Mouse (Mus musculus) limb, embryonic 11.5 days (tissue): ENCODE measurements around the gene Hoxc9. TPM values are rescaled to one million over a fixed set of nuclear protein-coding genes. Genes with fewer than 3 reads are reported as not detected.
A peak's percentile ranks its signal among the peaks of the same experiment; 100 is the strongest.

ENCODE experiments used
- ATAC-seq: fragments of 200-750 bp; cut with Nextera tagmentation; 2 replicates; pipeline ENCODE4 v1.8.0; 2017; ENCODE audit warnings: low read depth; ENCODE audit not compliant: insufficient number of reproducible peaks, low FRiP score, low TSS enrichment
- DNase-seq: peaks from one replicate; pipeline ENCODE4 v3.0.0-alpha.2; 2015; ENCODE audit warnings: low spot score
- H3K27ac ChIP-seq: fragments of 300-500 bp; sonication (generic); replicated peaks from 2 replicates; pipeline ENCODE4 v1.5.1; 2014; ENCODE audit warnings: low read depth, mild to moderate bottlenecking, low read length
- H3K27me3 ChIP-seq: fragments of 300-500 bp; sonication (generic); 2 replicates; pipeline ENCODE4 v1.6.1; 2014; ENCODE audit warnings: mild to moderate bottlenecking, low read length, mixed read lengths; ENCODE audit not compliant: control insufficient read depth, insufficient read depth
- H3K36me3 ChIP-seq: fragments of 300-500 bp; sonication (generic); 2 replicates; pipeline ENCODE4 v1.6.1; 2014; ENCODE audit warnings: mild to moderate bottlenecking, low read length, moderate library complexity, mixed read lengths; ENCODE audit not compliant: control insufficient read depth, insufficient read depth
- H3K4me1 ChIP-seq: fragments of 300-500 bp; sonication (generic); 2 replicates; pipeline ENCODE4 v1.6.1; 2014; ENCODE audit warnings: low read length, mixed read lengths; ENCODE audit not compliant: control insufficient read depth, insufficient read depth
- H3K4me2 ChIP-seq: fragments of 300-500 bp; sonication (generic); 2 replicates; pipeline ENCODE4 v1.6.1; 2014; ENCODE audit warnings: low read depth, mild to moderate bottlenecking, moderate library complexity; ENCODE audit not compliant: severe bottlenecking
- H3K4me3 ChIP-seq: fragments of 300-500 bp; sonication (generic); 2 replicates; pipeline ENCODE4 v1.5.1; 2014; ENCODE audit warnings: low read depth, low read length
- H3K9ac ChIP-seq: fragments of 300-500 bp; sonication (generic); 2 replicates; pipeline ENCODE4 v1.6.1; 2014; ENCODE audit warnings: mild to moderate bottlenecking, low read length
- H3K9me3 ChIP-seq: fragments of 300-500 bp; sonication (generic); 2 replicates; pipeline ENCODE4 v1.6.1; 2016; ENCODE audit warnings: low read length; ENCODE audit not compliant: control insufficient read depth
- WGBS: fragments of 180-500 bp; shearing (Covaris S2); extraction: QIAGEN DNeasy Blood & Tissue Kit; methylation state at CpG from one replicate; pipeline ENCODE4 v1.1.7; 2014; 5-methylcytosine and 5-hydroxymethylcytosine counted together
- polyA plus RNA-seq: library from polyadenylated mRNA; unstranded; fragments of >200 nt; fragmentation: Nextera tagmentation; extraction: Ambion mirVana; gene quantifications from 2 replicates; pipeline ENCODE4 v1.2.1, GENCODE M21; 2014

The Hoxc9 gene
- polyA plus RNA-seq, 1 experiment from 2014 or later, result 6.1 TPM

DNA sequence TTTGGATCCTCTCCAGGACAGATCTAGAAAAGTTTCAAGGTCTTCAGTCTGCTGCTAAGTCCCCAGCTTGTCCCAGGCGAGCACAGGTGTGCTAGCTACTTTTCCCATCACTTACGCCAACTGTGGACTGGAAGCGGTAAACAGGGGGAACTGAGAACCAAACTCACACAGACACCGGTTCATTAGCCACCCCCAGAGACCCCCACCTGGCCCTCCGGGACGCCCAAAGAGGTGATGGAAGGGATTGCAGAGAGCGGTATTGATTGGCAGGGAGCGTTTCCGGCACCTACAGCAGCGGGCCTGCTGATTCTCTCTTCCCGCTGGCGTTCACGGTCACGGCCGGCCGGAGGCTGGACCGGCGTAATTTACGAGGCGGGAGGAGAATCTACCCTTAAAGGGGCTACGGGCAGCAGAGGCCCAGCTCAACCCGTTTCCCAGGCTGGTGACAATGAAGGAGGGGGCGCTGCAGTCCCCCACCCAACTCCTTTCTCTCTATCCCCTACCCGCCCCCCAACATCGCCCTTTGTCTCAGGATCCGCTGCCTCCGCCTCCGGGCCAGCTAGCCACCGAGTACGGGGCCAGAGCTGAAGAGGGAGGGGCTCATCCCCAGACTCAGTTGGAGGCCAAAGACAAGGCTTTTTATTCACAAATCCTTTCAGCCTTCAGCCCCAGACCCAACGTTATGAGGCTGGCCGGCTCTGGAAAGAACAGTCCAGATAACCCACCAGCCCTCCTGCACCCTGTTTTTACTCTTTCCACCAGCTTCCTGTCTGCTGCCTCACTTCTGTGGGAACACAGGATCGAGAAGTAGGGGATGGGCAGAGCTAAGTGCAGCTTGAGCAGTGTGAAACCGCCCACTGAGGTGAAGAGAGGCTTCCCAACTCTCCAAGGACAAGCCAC, 36.7 kb upstream of the Hoxc9 start:
- DNase-seq, result no peak
- Histone ChIP-seq H3K27me3 (peaks cover 88% of the 10 kb centered on the region), H3K4me2 (peak overlapping the region; percentile 45), H3K27ac (0 out of 2 replicates have a peak overlapping the region, but pooled peaks have one; percentile 30), H3K9ac (peak overlapping the region; percentile 47; the same call in 1 of the 2 replicates), H3K4me1 (peaks cover 10% of the 10 kb centered on the region), H3K36me3 (no peaks in the 10 kb centered on the region), H3K9me3 (no peaks in the 10 kb centered on the region), H3K4me3 (no peak overlapping the region; the same call in 1 of the 2 replicates)
- WGBS, result under 1% methylated on average over 34 of the region's 34 CpGs
- ATAC-seq, result no peak

DNA sequence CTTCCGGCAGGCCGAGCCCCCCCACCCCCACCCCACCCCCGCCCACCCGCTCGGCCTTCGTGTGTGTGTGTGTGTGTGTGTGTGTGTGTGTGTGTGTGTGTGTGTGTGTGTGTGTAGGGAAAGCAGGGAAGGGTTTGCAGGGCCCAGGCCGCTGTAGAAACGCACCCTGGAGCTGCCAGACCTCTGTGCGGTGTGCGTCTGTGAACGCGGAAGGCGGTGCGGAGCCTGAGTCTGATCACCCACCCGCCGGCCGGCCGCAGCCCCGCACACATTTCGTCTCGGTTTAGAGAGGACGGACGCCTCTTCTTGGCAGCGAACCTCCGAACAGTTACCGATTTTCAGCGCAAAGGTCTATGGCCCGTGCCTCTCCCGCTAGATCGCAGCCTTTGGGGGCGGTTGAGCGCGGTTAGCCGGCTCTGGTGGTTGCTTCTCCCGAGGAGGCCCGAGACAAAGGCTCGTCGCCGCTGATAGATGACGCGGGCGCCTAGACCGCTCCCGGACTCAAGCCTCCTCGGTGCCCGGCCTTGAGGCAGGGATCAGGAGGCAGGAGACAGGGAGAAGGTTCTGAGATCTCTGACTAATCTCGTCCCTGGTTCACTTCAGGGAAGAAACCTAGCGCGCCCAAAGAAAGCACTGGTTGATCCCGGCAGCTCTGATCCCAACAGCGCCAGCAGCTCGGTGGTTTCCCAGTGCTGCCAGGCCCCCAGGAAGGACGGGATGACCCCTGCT, 33.3 kb upstream of the Hoxc9 start:
- WGBS, result under 1% methylated on average over 46 of the region's 53 CpGs
- peak overlapping the region; percentile 59 for H3K4me2 ChIP-seq
- H3K27me3 ChIP-seq, result peaks cover 78% of the 10 kb centered on the region
- peak overlapping the region; percentile 63 for H3K9ac ChIP-seq
- DNase-seq, result peak; percentile 74
- H3K4me1 ChIP-seq, result peaks cover 10% of the 10 kb centered on the region
- no peak overlapping the region for H3K27ac ChIP-seq
- no peak for ATAC-seq
- no peaks in the 10 kb centered on the region for H3K36me3 ChIP-seq
- peak overlapping the region; percentile 33 for H3K4me3 ChIP-seq
- H3K9me3 ChIP-seq, result no peaks in the 10 kb centered on the region

DNA sequence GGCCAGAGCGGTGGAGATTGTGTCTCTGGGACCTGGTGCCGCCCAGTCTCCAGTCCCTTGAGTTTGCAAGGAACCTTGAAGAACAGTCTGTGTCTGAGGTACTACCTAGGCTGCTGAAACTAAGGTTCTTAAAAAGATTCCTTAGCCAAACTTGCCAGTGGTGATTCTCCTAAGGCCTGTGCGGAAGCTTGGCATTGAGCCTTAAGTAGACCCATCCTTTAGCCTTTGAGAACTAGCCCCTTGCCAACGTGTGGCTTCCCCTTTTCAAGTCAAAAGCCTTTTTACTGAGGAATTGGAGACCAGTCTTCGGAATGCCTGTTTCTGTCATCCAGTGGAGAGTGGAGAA, 32.8 kb upstream of the Hoxc9 start:
- DNase-seq (no peak), ATAC-seq (no peak)
- H3K9ac ChIP-seq, result peak overlapping the region; percentile 63
- H3K36me3 ChIP-seq, result no peaks in the 10 kb centered on the region
- H3K27ac ChIP-seq, result no peak overlapping the region
- H3K9me3 ChIP-seq, result no peaks in the 10 kb centered on the region
- H3K4me1 ChIP-seq, result peaks cover 10% of the 10 kb centered on the region
- peak overlapping the region; percentile 33 for H3K4me3 ChIP-seq
- 6% methylated on average over 5 of the region's 5 CpGs for WGBS
- H3K4me2 ChIP-seq, result peak overlapping the region; percentile 59
- peaks cover 77% of the 10 kb centered on the region for H3K27me3 ChIP-seq

DNA sequence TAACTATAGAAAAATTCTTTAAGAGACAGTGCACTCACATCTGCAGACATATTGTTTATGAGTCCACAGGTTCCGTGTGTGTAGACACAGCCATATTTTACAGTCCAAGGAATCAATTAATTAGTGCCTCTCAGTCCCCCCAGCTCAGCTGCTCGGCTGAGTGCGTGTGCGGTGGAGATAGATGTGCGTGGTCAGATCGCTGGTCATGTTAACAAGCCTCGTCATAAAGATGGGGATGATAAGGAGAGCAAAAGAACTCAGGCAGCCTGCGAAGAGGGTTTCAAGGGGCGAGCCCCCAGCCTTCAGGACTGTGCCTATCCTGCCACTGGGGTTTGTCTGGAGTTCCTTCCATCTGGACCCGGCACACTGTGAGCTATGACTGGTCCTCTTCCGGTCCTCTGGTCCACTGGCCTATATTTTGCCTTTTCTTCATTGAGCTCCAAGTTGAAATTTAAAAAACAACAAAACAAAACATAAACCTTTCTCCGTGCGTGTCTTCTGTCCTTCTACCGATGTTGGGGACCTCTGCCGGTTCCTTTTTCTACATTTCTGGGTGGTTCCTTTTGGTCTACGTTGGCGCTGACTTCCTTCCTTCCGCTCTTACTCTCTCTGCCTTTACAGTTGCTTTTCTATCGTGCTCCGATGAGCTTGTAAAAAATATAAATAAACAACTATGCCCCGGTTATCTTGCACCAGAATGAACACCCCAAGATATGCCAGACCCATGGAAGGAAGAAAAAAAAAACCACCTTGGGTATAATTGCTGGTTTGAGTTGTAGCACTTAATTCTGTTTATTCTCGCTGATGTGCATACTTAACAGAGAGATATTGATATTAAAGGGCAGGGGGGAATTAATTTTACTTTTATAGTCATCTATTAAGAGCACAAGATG, 30.8 kb upstream of the Hoxc9 start:
- Histone ChIP-seq H3K36me3 (no peaks in the 10 kb centered on the region), H3K27me3 (peaks cover 71% of the 10 kb centered on the region), H3K27ac (no peak overlapping the region), H3K4me3 (no peak overlapping the region), H3K4me1 (no peaks in the 10 kb centered on the region; the same call in 1 of the 2 replicates), H3K9me3 (no peaks in the 10 kb centered on the region), H3K4me2 (peak overlapping the region; percentile 19; the same call in 1 of the 2 replicates), H3K9ac (no peak overlapping the region)
- ATAC-seq (no peak), DNase-seq (no peak)
- 7% methylated on average over 22 of the region's 22 CpGs for WGBS

DNA sequence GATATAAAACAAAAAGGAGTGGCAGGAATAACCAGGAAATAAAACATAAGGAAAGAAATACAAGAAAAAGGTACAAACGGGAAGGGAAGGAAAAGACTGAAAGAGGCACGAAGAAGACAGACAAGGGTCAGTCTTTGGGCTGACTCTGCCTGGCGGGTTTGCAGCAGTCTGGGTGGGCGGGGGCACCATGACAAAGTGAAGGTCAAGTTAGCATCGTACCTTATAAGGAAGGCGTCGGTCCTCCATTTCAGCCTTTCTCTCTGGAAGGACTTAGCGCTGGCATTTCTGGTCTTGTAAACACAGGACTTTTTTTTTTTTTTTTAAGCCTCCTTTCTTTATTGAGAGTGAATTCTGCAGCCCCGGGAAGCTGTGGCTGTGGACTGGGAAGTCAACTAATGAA, 29.0 kb upstream of the Hoxc9 start:
- no peak overlapping the region; the same call in 1 of the 2 replicates for H3K27ac ChIP-seq
- no peak overlapping the region for H3K4me3 ChIP-seq
- peak overlapping the region; percentile 25 for H3K4me2 ChIP-seq
- 2% methylated on average over 9 of the region's 9 CpGs for WGBS
- DNase-seq (no peak), ATAC-seq (no peak)
- H3K36me3 ChIP-seq, result no peaks in the 10 kb centered on the region
- no peaks in the 10 kb centered on the region for H3K9me3 ChIP-seq
- H3K27me3 ChIP-seq, result peaks cover 64% of the 10 kb centered on the region
- H3K9ac ChIP-seq, result peak overlapping the region; percentile 47; the same call in 1 of the 2 replicates
- H3K4me1 ChIP-seq, result no peaks in the 10 kb centered on the region; the same call in 1 of the 2 replicates

DNA sequence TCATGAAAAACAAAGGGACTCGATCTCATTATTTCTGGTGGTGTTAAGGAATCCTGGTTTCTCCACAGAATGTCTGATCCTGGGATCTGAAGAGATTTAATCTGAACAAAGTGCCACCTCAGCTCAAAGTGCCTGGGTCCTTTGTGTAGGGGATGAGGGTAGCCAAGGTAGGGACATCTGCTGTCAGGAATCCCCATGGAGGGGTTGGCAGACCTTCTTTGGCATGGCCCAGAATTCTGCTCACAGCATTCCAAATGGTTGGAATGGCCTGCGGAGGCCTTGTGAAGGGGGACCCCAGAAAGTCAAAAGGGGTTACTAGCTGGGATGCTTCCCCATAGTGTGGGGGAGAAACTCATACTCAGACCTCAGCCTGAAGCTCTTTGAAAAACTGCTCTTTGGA, 27.4 kb upstream of the Hoxc9 start:
- Histone ChIP-seq H3K27ac (no peak overlapping the region), H3K36me3 (no peaks in the 10 kb centered on the region), H3K27me3 (peaks cover 68% of the 10 kb centered on the region), H3K4me2 (peak overlapping the region; percentile 5; the same call in 1 of the 2 replicates), H3K4me1 (peaks cover 4% of the 10 kb centered on the region; the same call in 1 of the 2 replicates), H3K4me3 (no peak overlapping the region), H3K9ac (peak overlapping the region; percentile 22; the same call in 1 of the 2 replicates), H3K9me3 (no peaks in the 10 kb centered on the region)
- 18% methylated on average over 2 of the region's 2 CpGs for WGBS
- ATAC-seq (no peak), DNase-seq (no peak)

DNA sequence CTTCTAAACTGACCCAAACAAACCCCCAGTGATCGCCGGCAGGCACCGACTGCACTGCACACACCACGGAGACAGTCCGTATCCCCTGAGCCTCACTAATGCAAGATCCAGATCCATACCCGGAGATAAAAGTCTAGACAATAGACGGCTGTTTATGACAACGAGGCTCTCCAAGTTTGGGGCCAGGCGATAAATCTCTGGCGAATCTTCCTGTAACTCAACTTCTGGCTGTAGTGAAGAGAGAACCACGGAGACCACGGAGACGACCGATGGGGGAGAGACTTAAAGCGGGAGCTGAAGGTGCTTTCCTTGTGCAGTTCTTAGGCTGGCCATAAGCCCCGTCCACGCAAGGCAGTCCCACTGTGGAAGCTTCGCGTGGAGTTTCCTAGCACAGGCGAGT, 26.5 kb upstream of the Hoxc9 start:
- Histone ChIP-seq H3K4me2 (peak overlapping the region; percentile 42), H3K27me3 (peaks cover 66% of the 10 kb centered on the region), H3K4me3 (peak overlapping the region; percentile 24), H3K27ac (peak overlapping the region; percentile 76), H3K36me3 (no peaks in the 10 kb centered on the region), H3K9ac (peak overlapping the region; percentile 58; the same call in 1 of the 2 replicates), H3K9me3 (no peaks in the 10 kb centered on the region), H3K4me1 (peaks cover 4% of the 10 kb centered on the region; the same call in 1 of the 2 replicates)
- 1% methylated on average over 20 of the region's 20 CpGs for WGBS
- no peak for ATAC-seq
- peak; percentile 66 for DNase-seq
